24 mouse cellular contexts compared by ENCODE assay signal in the genomic region with DNA sequence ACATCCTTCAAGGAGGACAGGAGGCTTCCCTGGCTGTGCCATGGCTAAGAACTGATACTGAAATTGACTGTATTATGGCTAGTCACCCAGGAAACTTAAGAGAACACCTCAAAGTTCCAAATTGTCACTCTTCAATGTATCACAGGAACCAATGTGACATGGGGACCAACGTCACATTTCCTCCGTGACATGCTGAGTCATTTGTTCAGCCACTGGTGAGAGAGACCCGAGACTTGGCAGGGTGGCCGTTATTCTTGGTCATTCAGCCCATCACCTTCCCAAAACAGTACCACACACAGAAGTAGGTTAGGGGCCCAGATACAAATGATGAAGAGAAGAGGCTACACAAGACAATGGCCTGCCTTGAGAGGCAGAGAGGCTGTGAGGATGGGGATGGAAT.
DNase-seq lines count a peak whose midpoint lies in the region; ATAC-seq and TF ChIP-seq lines count a peak whose summit lies in the region.
"Had no signal": no experiment of that assay in that cellular context is flagged by ENCODE, and none has a peak within 500 bp of the region (broad histone marks: within the 10 kb centered on the region; RNA-seq: fewer than 3 reads in every experiment).

No protein-coding gene starts in this region.

- no peaks in the 10 kb centered on the region for H3K36me3 ChIP-seq in heart, embryonic 10.5 days
- H3K36me3 ChIP-seq: forebrain, embryonic 10.5 days; G1E; limb, embryonic 10.5 days; liver, embryonic 15.5 days; lung, embryonic 15.5 days had no signal

- peak; percentile 51 for ATAC-seq in megakaryocyte, adult 5-6 weeks (ENCODE audit: poor library complexity, severe bottlenecking)
- ATAC-seq: forebrain, embryonic 16.5 days; inflammation-experienced regulatory T-cells, adult 6 months had no signal

- TF ChIP-seq CTCF in left cerebral cortex, adult 2 months (IDR thresholded peaks at IDR 0.05), result no peak

- no peak for DNase-seq in heart, embryonic 10.5 days (ENCODE audit: low spot score)
- no peak for DNase-seq in heart, postnatal 25 days (ENCODE audit: low spot score)
- DNase-seq in left cerebral cortex, adult 2 months (ENCODE audit: extremely low spot score in 1 of 2, low spot score in 2 of 2), result no peak
- DNase-seq in left cerebral cortex, adult 9 months (ENCODE audit: low spot score in 2 of 2), result no peak
- DNase-seq in frontal cortex, adult 2 months (ENCODE audit: extremely low spot score in 1 of 2, low spot score in 1 of 2), result no peak
- DNase-seq in spleen, postnatal 36 days (ENCODE audit: low spot score in 2 of 2), result no peak
- DNase-seq: adrenal gland, adult 2 months; B cell, adult 2 months; cerebellum, adult 11-12 months; cerebellum, postnatal 10 days; kidney, adult 18-20 months; lung, postnatal 36 days had no signal

- H3K4me1 ChIP-seq in heart, embryonic 10.5 days, result peaks cover 52% of the 10 kb centered on the region
- H3K4me1 ChIP-seq: limb, embryonic 10.5 days; liver, embryonic 15.5 days; lung, embryonic 15.5 days had no signal

- H3K27me3 ChIP-seq in heart, embryonic 10.5 days (ENCODE audit: insufficient read depth, poor library complexity, severe bottlenecking), result no peaks in the 10 kb centered on the region
- H3K27me3 ChIP-seq: CH12.LX; hindbrain, embryonic 13.5 days; liver, embryonic 15.5 days; lung, embryonic 15.5 days had no signal

- H3K27ac ChIP-seq in heart, embryonic 10.5 days, result peak overlapping the region; percentile 78
- H3K27ac ChIP-seq in left cerebral cortex, adult 2 months, result peak overlapping the region; percentile 24; the same call in 1 of the 2 replicates
- H3K27ac ChIP-seq: forebrain, embryonic 10.5 days; hindbrain, embryonic 13.5 days; kidney, postnatal 0 days; limb, embryonic 10.5 days; liver, embryonic 15.5 days; lung, embryonic 15.5 days; stomach, postnatal 0 days had no signal

- 84% methylated on average over 4 of the region's 4 CpGs for WGBS in heart, embryonic 10.5 days

- H3K9me3 ChIP-seq in heart, embryonic 10.5 days, result no peaks in the 10 kb centered on the region
- H3K9me3 ChIP-seq: forebrain, embryonic 10.5 days; hindbrain, embryonic 13.5 days; limb, embryonic 10.5 days; liver, embryonic 15.5 days; lung, embryonic 15.5 days had no signal

- 0 out of 2 replicates have a peak overlapping the region, but pooled peaks have one; percentile 29 for H3K4me3 ChIP-seq in heart, embryonic 10.5 days
- no peak overlapping the region for H3K4me3 ChIP-seq in left cerebral cortex, adult 2 months
- H3K4me3 ChIP-seq: forebrain, embryonic 10.5 days; hindbrain, embryonic 13.5 days; limb, embryonic 10.5 days; liver, embryonic 15.5 days; lung, embryonic 15.5 days had no signal

- intact Hi-C loops in heart, postnatal 25 days (cut with DNase I), result no loop called here
- intact Hi-C loops in left cerebral cortex, adult 2 months (cut with DNase I), result no loop called here
